Mouse (Mus musculus): ENCODE results near the gene Acsl6.

GRCm38 (mm10) chr11:54302606-54303005 is 992 bp upstream of the Acsl6 start:
- no peak for TF ChIP-seq POLR2A (IDR thresholded peaks at IDR 0.05; ENCODE audit: control insufficient read depth in 1 of 2, insufficient read depth in 1 of 2, low read depth in 1 of 2, low read length in 2 of 2, poor library complexity in 1 of 2)
- no peak for TF ChIP-seq EP300 (IDR thresholded peaks at IDR 0.05; ENCODE audit: low read depth in 1 of 2, low read length in 2 of 2)
- no peak for TF ChIP-seq CTCF (IDR thresholded peaks at IDR 0.05 in 2 of 3, conservative IDR thresholded peaks at IDR 0.05 in 1 of 3; ENCODE audit: control insufficient read depth in 1 of 3, insufficient read depth in 1 of 3, low read depth in 2 of 3, low read length in 3 of 3, poor library complexity in 1 of 3, severe bottlenecking in 1 of 3)
- TF ChIP-seq RCOR1 (IDR thresholded peaks at IDR 0.05; ENCODE audit: low read depth, low read length) = no peak
- TF ChIP-seq ETS1 (IDR thresholded peaks at IDR 0.05; ENCODE audit: low read depth, low read length) = no peak
- no peak for TF ChIP-seq MAFK (IDR thresholded peaks at IDR 0.05; ENCODE audit: borderline replicate concordance, low read depth, low read length)
- TF ChIP-seq SMC3 (IDR thresholded peaks at IDR 0.05; ENCODE audit: low read depth, low read length) = no peak
- no peak for TF ChIP-seq MAZ (IDR thresholded peaks at IDR 0.05; ENCODE audit: low read depth, low read length)
- TF ChIP-seq USF2 (IDR thresholded peaks at IDR 0.05; ENCODE audit: borderline replicate concordance in 1 of 2, insufficient read depth in 1 of 2, low read depth in 1 of 2, low read length in 2 of 2) = no peak
- TF ChIP-seq ZKSCAN1 (IDR thresholded peaks at IDR 0.05; ENCODE audit: low read depth, low read length) = no peak
- TF ChIP-seq GATA1 (IDR thresholded peaks at IDR 0.05; ENCODE audit: low read depth, low read length) = no peak
